Mouse (Mus musculus) midbrain, postnatal 0 days (tissue): Measurements from ENCODE around the gene Gata5. TPM values are rescaled to one million over a fixed set of nuclear protein-coding genes. Genes with fewer than 3 reads are reported as not detected.

Experiments used
- ATAC-seq: fragments of 200-750 bp; cut with Nextera tagmentation; 2 replicates; pipeline ENCODE4 v1.8.0; 2017; ENCODE audit warnings: moderate number of reproducible peaks, mild to moderate bottlenecking, moderate TSS enrichment, moderate library complexity; ENCODE audit not compliant: low FRiP score
- DNase-seq: peaks from one replicate; pipeline ENCODE4 v3.0.0-alpha.2; 2015; ENCODE audit warnings: low spot score
- H3K27ac ChIP-seq: fragments of 300-500 bp; sonication (generic); 2 replicates; pipeline ENCODE4 v1.5.1; 2014; ENCODE audit warnings: low read depth, mild to moderate bottlenecking, low read length, mixed read lengths
- H3K27me3 ChIP-seq: fragments of 300-500 bp; sonication (generic); 2 replicates; pipeline ENCODE4 v1.6.1; 2014; ENCODE audit warnings: low read length, control low read depth, mixed read lengths; ENCODE audit not compliant: insufficient read depth
- H3K36me3 ChIP-seq: fragments of 300-500 bp; sonication (generic); 2 replicates; pipeline ENCODE4 v1.6.1; 2014; ENCODE audit warnings: low read length, control low read depth, mixed read lengths; ENCODE audit not compliant: insufficient read depth
- H3K4me1 ChIP-seq: fragments of 300-500 bp; sonication (generic); 2 replicates; pipeline ENCODE4 v1.6.1; 2014; ENCODE audit warnings: mild to moderate bottlenecking, control low read depth, antibody characterized with exemption, low read length, mixed read lengths; ENCODE audit not compliant: insufficient read depth
- H3K4me2 ChIP-seq: fragments of 300-500 bp; sonication (generic); 2 replicates; pipeline ENCODE4 v1.6.1; 2014; ENCODE audit warnings: low read depth, mild to moderate bottlenecking, low read length, mixed read lengths; ENCODE audit not compliant: poor library complexity, severe bottlenecking
- H3K4me3 ChIP-seq: fragments of 300-500 bp; sonication (generic); 2 replicates; pipeline ENCODE4 v1.5.1; 2014; ENCODE audit warnings: low read depth, mild to moderate bottlenecking, low read length, moderate library complexity
- H3K9ac ChIP-seq: fragments of 300-500 bp; sonication (generic); replicated peaks from 2 replicates; pipeline ENCODE4 v1.6.1; 2014; ENCODE audit warnings: mild to moderate bottlenecking, low read length, moderate library complexity, mixed read lengths; ENCODE audit not compliant: poor library complexity, severe bottlenecking
- H3K9me3 ChIP-seq: fragments of 300-500 bp; sonication (generic); 2 replicates; pipeline ENCODE4 v1.6.1; 2016; ENCODE audit warnings: low read length, control low read depth
- CTCF ChIP-seq: IDR thresholded peaks from 2 replicates; pipeline ENCODE4 v1.5.1; 2016; ENCODE audit warnings: antibody characterized with exemption, mild to moderate bottlenecking
- WGBS: fragments of 180-500 bp; shearing (Covaris S2); extraction: QIAGEN DNeasy Blood & Tissue Kit; methylation state at CpG from one replicate; pipeline ENCODE4 v1.1.7; 2014; 5-methylcytosine and 5-hydroxymethylcytosine counted together
- polyA plus RNA-seq: library from polyadenylated mRNA; unstranded; fragments of >200 nt; fragmentation: Nextera tagmentation; extraction: Ambion mirVana; gene quantifications from 2 replicates; pipeline ENCODE4 v1.2.1, GENCODE M21; 2015
- total RNA-seq: library from RNA; depleted of rRNA; stranded (reverse); fragments of >200 nt; gene quantifications from 2 replicates; pipeline ENCODE4 v1.2.3, GENCODE M21; 2014; rRNA removed

Gene Gata5
- total RNA-seq (not detected in 2 replicates), polyA plus RNA-seq (not detected in 2 replicates)

DNA sequence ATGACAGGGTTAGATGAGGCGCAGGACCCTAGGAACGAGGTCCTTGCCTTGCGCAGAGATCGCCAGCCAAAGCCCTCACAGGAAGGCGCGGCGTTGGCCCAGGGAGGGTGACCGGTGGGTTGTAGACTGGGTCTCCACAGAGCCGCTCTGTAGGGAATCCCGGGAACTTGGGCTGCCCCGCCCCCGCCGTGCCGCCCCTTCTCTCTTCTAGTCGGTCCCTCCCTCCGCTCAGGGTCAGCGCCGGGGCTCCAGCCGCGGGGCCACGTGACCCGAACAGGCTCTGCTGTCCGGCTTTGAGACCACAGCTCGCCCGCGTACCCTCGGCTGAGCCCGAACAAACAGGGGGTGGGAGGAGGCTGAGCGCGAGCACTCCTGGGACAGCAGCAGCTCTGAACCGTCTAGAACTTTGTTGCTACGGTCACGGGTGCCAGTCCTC is at the start of gene Gata5:
Gene Gata5, minus strand, starts transcription at position 149 of the 436 bp plus-strand sequence.
- ATAC-seq (no peak), DNase-seq (no peak)
- Histone ChIP-seq H3K9me3 (no peaks in the 10 kb centered on the region), H3K4me1 (no peaks in the 10 kb centered on the region), H3K36me3 (no peaks in the 10 kb centered on the region), H3K27me3 (peaks cover 55% of the 10 kb centered on the region), H3K9ac (no peak within 1 kb of the TSS), H3K4me2 (peak within 1 kb of the TSS; percentile 39), H3K27ac (no peak within 1 kb of the TSS), H3K4me3 (peak within 1 kb of the TSS; percentile 24)
- no peak for TF ChIP-seq CTCF
- WGBS = under 1% methylated on average over 33 of the region's 33 CpGs

DNA sequence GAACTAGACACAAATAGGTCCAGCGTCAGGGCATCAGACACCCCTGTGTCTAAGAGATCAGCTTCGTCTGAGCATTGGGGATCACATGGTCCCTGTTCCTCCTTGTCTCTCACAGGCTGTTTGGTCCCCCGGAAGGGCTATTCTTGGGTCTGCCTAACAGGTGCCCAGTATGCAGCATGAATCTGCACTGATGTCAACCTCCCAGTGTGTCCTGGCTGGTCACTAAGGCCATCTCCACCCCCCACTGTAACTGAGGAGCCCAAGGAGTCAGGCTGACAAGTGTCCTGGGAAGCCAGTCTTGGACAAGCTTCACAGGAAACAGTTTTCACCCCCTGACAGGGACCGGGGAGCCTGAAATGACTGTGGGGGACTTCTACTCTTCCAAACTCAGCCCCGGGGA is 42.2 kb upstream of the Gata5 start:
- Histone ChIP-seq H3K9me3 (no peaks in the 10 kb centered on the region), H3K27ac (no peak overlapping the region), H3K9ac (no peak overlapping the region), H3K4me2 (no peak overlapping the region), H3K4me3 (no peak overlapping the region), H3K36me3 (no peaks in the 10 kb centered on the region), H3K4me1 (no peaks in the 10 kb centered on the region), H3K27me3 (no peaks in the 10 kb centered on the region)
- no peak for DNase-seq
- WGBS = 77% methylated on average over 5 of the region's 5 CpGs
- TF ChIP-seq CTCF = no peak
- no peak for ATAC-seq

DNA sequence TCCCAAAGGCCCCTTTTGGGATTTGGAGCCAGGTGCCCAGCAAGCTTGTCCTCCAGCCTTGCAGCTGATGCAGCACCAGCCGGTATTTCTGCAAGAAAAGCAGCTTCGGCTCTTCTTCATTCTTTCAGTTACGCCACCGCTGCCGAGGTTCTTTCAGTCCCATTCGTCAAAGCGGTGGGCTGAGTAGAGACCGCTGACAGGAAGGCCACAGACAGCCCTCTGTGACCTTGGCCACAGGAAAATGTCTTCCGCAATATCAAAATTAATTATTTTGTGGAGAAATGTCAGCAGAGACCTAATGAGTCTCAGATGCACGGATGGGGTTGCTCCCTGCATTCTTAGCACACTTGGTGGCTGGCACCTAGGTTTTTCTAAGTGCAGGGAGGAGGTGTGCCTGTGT is 38.8 kb upstream of the Gata5 start:
- no peak overlapping the region for H3K4me2 ChIP-seq
- no peak for TF ChIP-seq CTCF
- no peaks in the 10 kb centered on the region for H3K9me3 ChIP-seq
- ATAC-seq (no peak), DNase-seq (no peak)
- WGBS = 86% methylated on average over 10 of the region's 10 CpGs
- no peak overlapping the region for H3K9ac ChIP-seq
- no peaks in the 10 kb centered on the region for H3K4me1 ChIP-seq
- H3K27ac ChIP-seq = no peak overlapping the region
- H3K36me3 ChIP-seq = no peaks in the 10 kb centered on the region
- H3K27me3 ChIP-seq = no peaks in the 10 kb centered on the region
- H3K4me3 ChIP-seq = no peak overlapping the region

DNA sequence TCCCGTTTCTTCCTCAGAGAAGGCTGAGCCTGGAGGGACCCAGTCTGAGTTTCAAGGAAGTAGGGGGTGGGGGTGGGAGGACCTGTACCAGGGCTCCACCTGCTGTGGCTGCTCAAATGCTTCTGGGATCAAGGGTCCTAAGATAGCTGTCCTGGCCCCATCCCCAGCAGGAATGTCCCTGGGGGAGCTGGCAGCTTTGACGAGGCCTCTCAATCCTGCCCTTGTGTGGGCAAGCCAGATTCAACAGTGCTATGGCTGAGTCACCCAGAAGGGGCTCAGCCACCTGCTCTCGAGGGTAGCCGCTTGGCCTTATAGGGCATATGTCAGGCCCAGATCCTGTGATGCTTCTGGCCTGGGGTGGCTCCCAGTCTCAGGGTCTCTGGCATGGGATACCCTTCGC is 33.9 kb upstream of the Gata5 start:
- H3K4me3 ChIP-seq = no peak overlapping the region
- no peak overlapping the region for H3K9ac ChIP-seq
- 83% methylated on average over 5 of the region's 5 CpGs for WGBS
- no peaks in the 10 kb centered on the region for H3K4me1 ChIP-seq
- DNase-seq (no peak), ATAC-seq (no peak)
- H3K27ac ChIP-seq = no peak overlapping the region
- no peaks in the 10 kb centered on the region for H3K9me3 ChIP-seq
- H3K36me3 ChIP-seq = no peaks in the 10 kb centered on the region
- H3K4me2 ChIP-seq = no peak overlapping the region
- no peaks in the 10 kb centered on the region for H3K27me3 ChIP-seq
- no peak for TF ChIP-seq CTCF

DNA sequence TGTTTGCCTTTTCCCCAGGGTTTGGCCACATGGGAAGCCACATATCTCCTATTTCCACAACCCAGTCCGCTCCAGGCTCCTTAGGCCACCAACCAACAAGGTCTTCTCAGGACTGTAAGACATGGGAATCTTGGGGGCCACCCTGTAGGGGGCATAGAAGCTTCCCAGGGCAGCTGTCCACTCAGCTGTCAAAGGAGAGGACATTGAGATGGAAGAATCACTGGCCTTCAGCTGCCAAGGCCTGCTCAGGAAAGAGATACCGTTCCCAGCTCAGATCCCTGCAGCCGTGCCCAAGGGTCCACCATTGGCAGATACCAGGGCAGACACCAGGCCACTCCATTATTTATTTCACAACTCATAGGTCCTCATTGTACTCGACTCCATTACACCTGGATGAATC is 32.9 kb upstream of the Gata5 start:
- H3K4me3 ChIP-seq = no peak overlapping the region
- no peak overlapping the region for H3K27ac ChIP-seq
- ATAC-seq = no peak
- TF ChIP-seq CTCF = no peak
- H3K4me2 ChIP-seq = no peak overlapping the region
- no peak for DNase-seq
- no peaks in the 10 kb centered on the region for H3K9me3 ChIP-seq
- H3K36me3 ChIP-seq = no peaks in the 10 kb centered on the region
- WGBS = 86% methylated on average over 4 of the region's 4 CpGs
- H3K4me1 ChIP-seq = no peaks in the 10 kb centered on the region
- no peaks in the 10 kb centered on the region for H3K27me3 ChIP-seq
- no peak overlapping the region for H3K9ac ChIP-seq

DNA sequence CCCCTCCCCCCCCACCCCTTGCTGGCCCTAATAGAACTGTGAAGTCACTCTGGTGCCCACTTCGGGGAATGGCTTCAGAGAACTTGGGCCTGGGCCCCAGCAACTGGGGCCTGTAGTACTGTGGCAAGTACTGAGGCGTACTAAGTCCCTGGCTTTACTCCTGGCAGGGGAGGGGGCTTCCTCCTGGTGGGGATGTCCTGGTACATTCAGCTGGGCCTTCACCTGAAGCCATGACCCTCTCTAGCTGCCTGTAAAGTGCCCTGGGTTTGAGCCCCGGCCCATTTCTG is 28.9 kb upstream of the Gata5 start:
- TF ChIP-seq CTCF = no peak
- no peaks in the 10 kb centered on the region for H3K36me3 ChIP-seq
- no peak overlapping the region for H3K9ac ChIP-seq
- H3K4me1 ChIP-seq = no peaks in the 10 kb centered on the region
- DNase-seq (no peak), ATAC-seq (no peak)
- H3K9me3 ChIP-seq = no peaks in the 10 kb centered on the region
- H3K4me3 ChIP-seq = no peak overlapping the region
- WGBS = 78% methylated on average over 3 of the region's 3 CpGs
- H3K27ac ChIP-seq = no peak overlapping the region
- no peak overlapping the region for H3K4me2 ChIP-seq
- H3K27me3 ChIP-seq = no peaks in the 10 kb centered on the region
